Mouse (Mus musculus) mouse embryonic stem cell (cell line): ENCODE measurements around the gene Ndufs5.

ENCODE experiments used
- in situ Hi-C, 2 experiments: fragments of 300-500 bp; cut with MboI; formaldehyde crosslinking; loops; 1 replicate in 1 of 2; 3 replicates in 1 of 2; pipeline ENCODE4 v1.14.3; 2019 to 2020; ENCODE audit warnings: low sequenced_read_pairs in 2 of 2, low pct_unique_long_range_greater_than_20kb in 1 of 2, mixed read lengths in 1 of 2; ENCODE audit not compliant: unreplicated experiment in 1 of 2

Gene Ndufs5

GRCm38 (mm10) chr4:123664951-123665661 lies 52.9 kb downstream of the Ndufs5 start:
- in situ Hi-C loops: no loop called here

GRCm38 (mm10) chr4:123664021-123664950 lies 53.7 kb downstream of the Ndufs5 start:
- in situ Hi-C loops: no loop called here

GRCm38 (mm10) chr4:123663688-123663965 lies 54.4 kb downstream of the Ndufs5 start:
- in situ Hi-C loops: no loop called here

GRCm38 (mm10) chr4:123662914-123663687 lies 54.9 kb downstream of the Ndufs5 start:
- in situ Hi-C loops: no loop called here
